Mouse (Mus musculus): ENCODE data around the gene Blvrb. TPM values are rescaled to one million over a fixed set of nuclear protein-coding genes. Genes with fewer than 3 reads are reported as not detected.
"Not testable (repeated sequence)": the region's sequence is repeated elsewhere in the genome, so short reads cannot be mapped to it uniquely, and the experiment has no call there.

Blvrb gene
- polyA plus RNA-seq, 1 experiment from 2014 or later = 853 TPM

DNA sequence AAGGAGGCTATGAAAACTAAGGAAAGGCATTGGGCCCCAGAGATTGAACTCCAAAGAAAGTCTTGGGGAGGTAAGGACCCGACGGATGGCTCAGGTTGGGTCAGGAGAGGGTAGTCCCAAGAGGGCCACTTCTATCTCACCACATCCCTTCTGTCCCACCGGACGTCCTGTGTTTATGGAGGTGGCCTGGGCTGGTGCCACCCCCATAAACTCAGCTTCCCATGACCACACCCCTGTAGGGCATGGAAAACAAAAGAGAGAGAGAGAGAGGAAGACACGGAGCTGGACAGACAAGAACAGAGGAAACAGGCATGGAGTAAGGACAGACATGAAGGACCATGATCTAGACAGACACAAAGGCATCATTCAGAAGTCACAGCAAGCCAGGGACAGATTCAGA, 45.7 kb downstream of the Blvrb start:
- H3K9me3 ChIP-seq (replicated peaks; ENCODE audit: control insufficient read depth, low read length) = no peaks in the 10 kb centered on the region
- H3K9ac ChIP-seq (ENCODE audit: low read depth, low read length) = no peak overlapping the region
- no peak for ATAC-seq (ENCODE audit: low read depth)
- H3K27ac ChIP-seq (ENCODE audit: low read length) = no peak overlapping the region
- WGBS (ENCODE audit: insufficient replicate concordance) = 76% methylated on average over 5 of the region's 5 CpGs
- H3K4me2 ChIP-seq (ENCODE audit: low read depth, low read length) = no peak overlapping the region
- no peak overlapping the region for H3K4me3 ChIP-seq (ENCODE audit: low read depth, low read length)
- H3K4me1 ChIP-seq (ENCODE audit: control insufficient read depth, low read depth, low read length) = peaks cover 43% of the 10 kb centered on the region
- H3K27me3 ChIP-seq (ENCODE audit: control insufficient read depth, insufficient read depth, low read depth, low read length) = no peaks in the 10 kb centered on the region
- H3K36me3 ChIP-seq (ENCODE audit: control insufficient read depth, insufficient read depth) = peaks cover 10% of the 10 kb centered on the region

GRCm38 (mm10) chr7:27494659-27495367, 47.0 kb downstream of the Blvrb start:
- H3K27ac ChIP-seq (ENCODE audit: low read length); H3K36me3 ChIP-seq (ENCODE audit: control insufficient read depth, insufficient read depth); H3K4me2 ChIP-seq (ENCODE audit: low read depth, low read length); H3K9me3 ChIP-seq (replicated peaks; ENCODE audit: control insufficient read depth, low read length); H3K27me3 ChIP-seq (ENCODE audit: control insufficient read depth, insufficient read depth, low read depth, low read length); H3K4me3 ChIP-seq (ENCODE audit: low read depth, low read length); ATAC-seq (ENCODE audit: low read depth); H3K9ac ChIP-seq (ENCODE audit: low read depth, low read length): not testable (repeated sequence)
- 76% methylated on average over 9 of the region's 9 CpGs for WGBS (ENCODE audit: insufficient replicate concordance)
- H3K4me1 ChIP-seq (ENCODE audit: control insufficient read depth, low read depth, low read length) = peaks cover 29% of the 10 kb centered on the region

DNA sequence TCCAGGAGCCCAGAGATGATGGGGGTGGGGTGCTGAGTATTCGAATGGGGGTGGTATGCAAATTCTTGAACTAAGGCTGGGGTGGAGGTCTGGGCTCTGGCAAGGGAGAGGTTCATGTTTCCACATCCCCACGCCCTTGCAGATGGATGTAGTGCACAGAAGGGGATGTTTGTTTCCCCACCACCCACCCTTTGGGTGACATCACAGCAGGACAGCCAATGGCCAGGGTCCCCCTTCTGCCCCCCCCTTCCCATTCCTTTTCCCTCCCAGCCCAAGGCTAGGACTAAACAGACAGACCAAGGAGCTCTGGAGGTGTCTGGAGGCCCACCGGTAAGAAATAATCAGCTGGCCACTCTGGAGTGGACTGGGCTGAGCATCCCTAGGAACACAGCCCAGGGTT, 51.3 kb downstream of the Blvrb start, which contains the start of gene Prx:
Gene Prx, plus strand, starts transcription at position 289 of the 400 bp plus-strand sequence.
- ATAC-seq (ENCODE audit: low read depth) = no peak
- WGBS (ENCODE audit: insufficient replicate concordance) = 57% methylated on average over 3 of the region's 3 CpGs
- H3K4me2 ChIP-seq (ENCODE audit: low read depth, low read length) = no peak within 1 kb of the TSS
- no peaks in the 10 kb centered on the region for H3K27me3 ChIP-seq (ENCODE audit: control insufficient read depth, insufficient read depth, low read depth, low read length)
- H3K4me3 ChIP-seq (ENCODE audit: low read depth, low read length) = no peak within 1 kb of the TSS
- H3K9ac ChIP-seq (ENCODE audit: low read depth, low read length) = no peak within 1 kb of the TSS
- no peak within 1 kb of the TSS for H3K27ac ChIP-seq (ENCODE audit: low read length)
- peaks cover 10% of the 10 kb centered on the region for H3K4me1 ChIP-seq (ENCODE audit: control insufficient read depth, low read depth, low read length)
- H3K36me3 ChIP-seq (ENCODE audit: control insufficient read depth, insufficient read depth) = no peaks in the 10 kb centered on the region
- no peaks in the 10 kb centered on the region for H3K9me3 ChIP-seq (replicated peaks; ENCODE audit: control insufficient read depth, low read length)

DNA sequence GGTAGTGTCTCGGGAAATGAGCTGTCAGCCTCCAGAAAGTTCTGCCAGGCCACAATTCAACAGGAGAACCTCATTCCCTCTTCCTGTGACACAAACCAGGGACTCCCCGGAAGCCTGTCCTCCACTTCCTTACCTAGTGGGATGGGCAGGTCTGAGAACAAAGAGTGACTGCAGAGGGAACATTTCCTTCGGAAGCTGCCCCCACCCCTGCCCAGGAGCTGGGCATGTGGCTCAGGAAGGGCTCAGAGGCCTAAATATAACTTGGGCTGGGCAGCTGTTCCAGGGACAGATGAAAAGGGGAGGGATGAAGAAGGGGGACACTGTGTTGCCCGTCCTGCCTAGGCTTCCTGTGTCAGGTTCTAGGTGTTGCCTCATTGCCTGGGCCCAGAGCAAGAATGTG, 53.8 kb downstream of the Blvrb start:
- Histone ChIP-seq H3K4me2 (ENCODE audit: low read depth, low read length) (no peak overlapping the region), H3K4me1 (ENCODE audit: control insufficient read depth, low read depth, low read length) (peaks cover 13% of the 10 kb centered on the region), H3K27ac (ENCODE audit: low read length) (no peak overlapping the region), H3K36me3 (ENCODE audit: control insufficient read depth, insufficient read depth) (no peaks in the 10 kb centered on the region), H3K4me3 (ENCODE audit: low read depth, low read length) (no peak overlapping the region), H3K27me3 (ENCODE audit: control insufficient read depth, insufficient read depth, low read depth, low read length) (no peaks in the 10 kb centered on the region), H3K9me3 (replicated peaks; ENCODE audit: control insufficient read depth, low read length) (no peaks in the 10 kb centered on the region), H3K9ac (ENCODE audit: low read depth, low read length) (no peak overlapping the region)
- WGBS (ENCODE audit: insufficient replicate concordance) = 45% methylated on average over 4 of the region's 4 CpGs
- no peak for ATAC-seq (ENCODE audit: low read depth)

GRCm38 (mm10) chr7:27506765-27507370, 59.1 kb downstream of the Blvrb start:
- peak overlapping the region; percentile 83 for H3K4me3 ChIP-seq (ENCODE audit: low read depth, low read length)
- ATAC-seq (ENCODE audit: low read depth) = no peak
- no peaks in the 10 kb centered on the region for H3K36me3 ChIP-seq (ENCODE audit: control insufficient read depth, insufficient read depth)
- peak overlapping the region; percentile 84 for H3K9ac ChIP-seq (ENCODE audit: low read depth, low read length)
- H3K27me3 ChIP-seq (ENCODE audit: control insufficient read depth, insufficient read depth, low read depth, low read length) = no peaks in the 10 kb centered on the region
- no peaks in the 10 kb centered on the region for H3K9me3 ChIP-seq (replicated peaks; ENCODE audit: control insufficient read depth, low read length)
- H3K4me2 ChIP-seq (ENCODE audit: low read depth, low read length) = peak overlapping the region; percentile 99
- H3K4me1 ChIP-seq (ENCODE audit: control insufficient read depth, low read depth, low read length) = peaks cover 25% of the 10 kb centered on the region
- WGBS (ENCODE audit: insufficient replicate concordance) = 37% methylated on average over 9 of the region's 9 CpGs
- peak overlapping the region; percentile 100 for H3K27ac ChIP-seq (ENCODE audit: low read length)

DNA sequence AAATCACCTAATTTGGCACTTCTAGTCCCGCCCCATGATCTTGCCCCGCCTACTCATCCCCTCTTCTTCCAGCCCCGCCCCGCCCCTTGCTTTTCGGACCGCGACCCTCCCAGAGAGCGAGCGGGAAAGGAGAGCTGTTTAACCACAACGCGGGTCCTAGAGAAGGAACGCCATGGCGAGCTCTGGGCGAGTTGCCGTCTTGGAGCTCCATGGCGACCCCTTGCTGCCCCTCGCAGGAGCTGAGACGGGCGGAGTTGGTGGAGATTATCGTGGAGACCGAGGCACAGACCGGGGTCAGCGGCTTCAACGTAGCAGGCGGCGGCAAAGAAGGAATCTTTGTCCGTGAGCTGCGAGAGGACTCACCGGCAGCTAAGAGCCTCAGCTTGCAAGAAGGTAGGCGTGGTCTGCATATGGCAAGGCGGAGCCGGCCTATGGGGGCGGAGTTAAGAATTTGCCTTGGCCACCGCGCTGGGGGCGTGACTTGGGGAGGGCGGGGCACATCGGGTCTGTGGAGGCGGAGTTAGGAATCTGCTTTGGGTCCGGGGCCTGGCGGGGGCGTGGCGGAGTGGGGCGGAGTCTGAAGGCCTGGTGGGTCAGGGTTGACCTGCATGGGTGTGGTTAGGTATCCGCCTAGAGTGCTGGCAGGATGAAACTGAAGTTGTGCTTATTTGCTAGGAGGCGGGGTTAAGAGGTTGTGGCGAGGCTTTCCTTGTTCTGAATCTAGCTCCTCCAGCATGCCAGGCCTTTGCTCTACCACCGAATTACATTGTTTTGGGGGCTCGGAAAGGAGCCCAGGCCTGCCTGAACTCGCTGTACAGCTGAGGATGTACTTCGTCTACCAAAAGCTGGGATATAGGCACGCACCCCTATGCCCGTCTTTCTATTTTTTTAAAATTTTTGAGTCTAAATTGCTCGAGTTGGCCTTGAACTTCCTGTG, 60.2 kb downstream of the Blvrb start:
- H3K9me3 ChIP-seq (replicated peaks; ENCODE audit: control insufficient read depth, low read length) = no peaks in the 10 kb centered on the region
- no peaks in the 10 kb centered on the region for H3K36me3 ChIP-seq (ENCODE audit: control insufficient read depth, insufficient read depth)
- H3K27me3 ChIP-seq (ENCODE audit: control insufficient read depth, insufficient read depth, low read depth, low read length) = no peaks in the 10 kb centered on the region
- peak; percentile 95 for ATAC-seq (ENCODE audit: low read depth)
- peak overlapping the region; percentile 99 for H3K4me2 ChIP-seq (ENCODE audit: low read depth, low read length)
- peaks cover 25% of the 10 kb centered on the region for H3K4me1 ChIP-seq (ENCODE audit: control insufficient read depth, low read depth, low read length)
- peak overlapping the region; percentile 84 for H3K9ac ChIP-seq (ENCODE audit: low read depth, low read length)
- WGBS (ENCODE audit: insufficient replicate concordance) = under 1% methylated on average over 53 of the region's 54 CpGs
- peak overlapping the region; percentile 83 for H3K4me3 ChIP-seq (ENCODE audit: low read depth, low read length)
- H3K27ac ChIP-seq (ENCODE audit: low read length) = peak overlapping the region; percentile 100

- H3K36me3 ChIP-seq (ENCODE audit: control insufficient read depth, insufficient read depth) = no peaks in the 10 kb centered on the region
- H3K4me1 ChIP-seq (ENCODE audit: control insufficient read depth, low read depth, low read length) = peaks cover 25% of the 10 kb centered on the region
- H3K9ac ChIP-seq (ENCODE audit: low read depth, low read length) = peak overlapping the region; percentile 72
- ATAC-seq (ENCODE audit: low read depth) = peak; percentile 77
- peak overlapping the region; percentile 83 for H3K4me3 ChIP-seq (ENCODE audit: low read depth, low read length)
- no peaks in the 10 kb centered on the region for H3K9me3 ChIP-seq (replicated peaks; ENCODE audit: control insufficient read depth, low read length)
- H3K27ac ChIP-seq (ENCODE audit: low read length) = peak overlapping the region; percentile 100
- H3K27me3 ChIP-seq (ENCODE audit: control insufficient read depth, insufficient read depth, low read depth, low read length) = no peaks in the 10 kb centered on the region
- 22% methylated on average over 6 of the region's 6 CpGs for WGBS (ENCODE audit: insufficient replicate concordance)
- H3K4me2 ChIP-seq (ENCODE audit: low read depth, low read length) = peak overlapping the region; percentile 99
These were observed 60.8 kb downstream of the Blvrb start for GRCm38 (mm10) chr7:27508648-27509005.

DNA sequence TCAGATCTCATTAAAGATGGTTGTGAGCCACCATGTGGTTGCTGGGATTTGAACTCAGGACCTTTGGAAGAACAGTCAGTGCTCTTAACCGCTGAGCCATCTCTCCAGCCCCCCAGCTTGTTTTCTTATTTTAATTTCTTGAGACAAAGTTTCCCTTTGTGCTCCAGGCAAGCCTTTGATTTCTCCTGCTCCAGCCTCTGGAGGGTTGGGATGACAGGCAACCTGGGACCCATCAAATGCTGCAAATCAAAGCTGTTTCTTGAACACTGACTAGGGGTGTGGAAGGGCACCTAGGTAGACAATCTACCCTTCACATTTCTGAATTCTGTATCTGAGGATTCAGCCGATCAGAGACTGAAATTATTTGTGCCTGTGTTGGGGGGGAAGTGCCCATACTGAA, 63.0 kb downstream of the Blvrb start:
- no peak overlapping the region for H3K27ac ChIP-seq (ENCODE audit: low read length)
- WGBS (ENCODE audit: insufficient replicate concordance) = 86% methylated on average over 2 of the region's 2 CpGs

More for the DNA sequence above, 63.0 kb downstream of the Blvrb start:
- H3K9ac ChIP-seq (ENCODE audit: low read depth, low read length) = no peak overlapping the region
- no peak for ATAC-seq (ENCODE audit: low read depth)
- H3K4me2 ChIP-seq (ENCODE audit: low read depth, low read length) = no peak overlapping the region
- H3K4me3 ChIP-seq (ENCODE audit: low read depth, low read length) = no peak overlapping the region
- no peaks in the 10 kb centered on the region for H3K9me3 ChIP-seq (replicated peaks; ENCODE audit: control insufficient read depth, low read length)
- no peaks in the 10 kb centered on the region for H3K36me3 ChIP-seq (ENCODE audit: control insufficient read depth, insufficient read depth)
- peaks cover 25% of the 10 kb centered on the region for H3K4me1 ChIP-seq (ENCODE audit: control insufficient read depth, low read depth, low read length)
- H3K27me3 ChIP-seq (ENCODE audit: control insufficient read depth, insufficient read depth, low read depth, low read length) = no peaks in the 10 kb centered on the region
